ENCODE assay signal across 22 mouse cellular contexts in genomic region chr2:75631421-75631820, GRCm38 (mm10). TPM values are rescaled to one million over a fixed set of nuclear protein-coding genes. Genes with fewer than 3 reads are reported as not detected.
DNase-seq lines count a peak whose midpoint lies in the region; ATAC-seq and TF ChIP-seq lines count a peak whose summit lies in the region.
"Had no signal": no experiment of that assay in that cellular context is flagged by ENCODE, and none has a peak within 500 bp of the region (broad histone marks: within the 10 kb centered on the region; RNA-seq: fewer than 3 reads in every experiment).

No protein-coding gene starts in this region.

- ATAC-seq in heart, embryonic 15.5 days (replicated peaks; ENCODE audit: insufficient number of reproducible peaks, insufficient read depth, low FRiP score, low read depth): no peak
- ATAC-seq: hindbrain, embryonic 16.5 days; intestine, embryonic 16.5 days; midbrain, embryonic 15.5 days had no signal

- H3K9ac ChIP-seq in heart, embryonic 15.5 days: no peak overlapping the region
- peak overlapping the region; percentile 53 for H3K9ac ChIP-seq in MEL (ENCODE audit: control insufficient read depth, low read depth, low read length, poor library complexity, severe bottlenecking)
- H3K9ac ChIP-seq: midbrain, embryonic 15.5 days; neural tube, embryonic 15.5 days had no signal

- no peaks in the 10 kb centered on the region for H3K36me3 ChIP-seq in heart, embryonic 15.5 days
- peaks cover 0 to 4% of the 10 kb centered on the region in 2 experiments; a peak in 2 of 4 replicates for H3K36me3 ChIP-seq in MEL (ENCODE audit: control insufficient read depth in 1 of 2, insufficient read depth in 2 of 2, low read length in 2 of 2)
- H3K36me3 ChIP-seq: midbrain, embryonic 15.5 days; neural tube, embryonic 15.5 days had no signal

- H3K27me3 ChIP-seq in heart, embryonic 15.5 days: no peaks in the 10 kb centered on the region
- no peaks in the 10 kb centered on the region for H3K27me3 ChIP-seq in MEL (ENCODE audit: control insufficient read depth in 1 of 2, insufficient read depth in 2 of 2, low read length in 2 of 2)
- H3K27me3 ChIP-seq: CH12.LX; midbrain, embryonic 15.5 days; neural tube, embryonic 15.5 days had no signal

- no peak overlapping the region for H3K4me2 ChIP-seq in heart, embryonic 15.5 days
- H3K4me2 ChIP-seq: liver, embryonic 11.5 days; midbrain, embryonic 15.5 days; neural tube, embryonic 15.5 days had no signal

- WGBS in heart, embryonic 15.5 days: 54% methylated on average over 6 of the region's 6 CpGs

- no peak for TF ChIP-seq POLR2A in MEL (IDR thresholded peaks at IDR 0.05; ENCODE audit: control insufficient read depth in 1 of 2, insufficient read depth in 1 of 2, low read depth in 1 of 2, low read length in 2 of 2, poor library complexity in 1 of 2)

- H3K4me3 ChIP-seq in heart, embryonic 15.5 days: no peak overlapping the region
- H3K4me3 ChIP-seq in MEL (ENCODE audit: control insufficient read depth in 1 of 2, insufficient read depth in 1 of 2, low read depth in 2 of 2, low read length in 2 of 2): peak overlapping the region in 1 of 2 experiments; percentile 36; a peak in 1 of 4 replicates
- H3K4me3 ChIP-seq: gastrocnemius, adult 2 months; layer of hippocampus, adult 2 months; midbrain, embryonic 15.5 days; neural tube, embryonic 15.5 days had no signal

- TF ChIP-seq CTCF in MEL (IDR thresholded peaks at IDR 0.05 in 2 of 3, conservative IDR thresholded peaks at IDR 0.05 in 1 of 3; ENCODE audit: control insufficient read depth in 1 of 3, insufficient read depth in 1 of 3, low read depth in 2 of 3, low read length in 3 of 3, poor library complexity in 1 of 3, severe bottlenecking in 1 of 3): no peak

- DNase-seq in heart, postnatal 36 days: no peak
- peak; percentile 18 for DNase-seq in testis, postnatal 10 days (ENCODE audit: low spot score)
- DNase-seq in testis, postnatal 14 days (ENCODE audit: low spot score): no peak
- peak; percentile 71 for DNase-seq in MEL (ENCODE audit: low read depth, low spot score)
- no peak for DNase-seq in layer of hippocampus, postnatal 14 days (ENCODE audit: low spot score in 2 of 2)
- no peak for DNase-seq in thymus, adult 18-20 months
- DNase-seq: cerebellum, adult 2 months; cerebellum, postnatal 36 days; gastrocnemius, adult 2 months; left cerebral cortex, postnatal 4 days; lung, adult 18-20 months; lung, postnatal 36 days; right cerebral cortex, postnatal 14 days; spleen, adult 18-20 months had no signal

- no peak for TF ChIP-seq RAD21 in MEL (IDR thresholded peaks at IDR 0.05; ENCODE audit: low read depth, low read length)

- no peak for TF ChIP-seq EP300 in MEL (IDR thresholded peaks at IDR 0.05; ENCODE audit: low read depth in 1 of 2, low read length in 2 of 2)

- H3K27ac ChIP-seq in heart, embryonic 15.5 days: 0 out of 2 replicates have a peak overlapping the region, but pooled peaks have one; percentile 34
- H3K27ac ChIP-seq in MEL (ENCODE audit: control insufficient read depth, low read depth, low read length): no peak overlapping the region; the same call in 1 of the 2 replicates
- H3K27ac ChIP-seq: gastrocnemius, adult 2 months; layer of hippocampus, adult 2 months; midbrain, embryonic 15.5 days; neural tube, embryonic 15.5 days had no signal

- no peaks in the 10 kb centered on the region for H3K79me2 ChIP-seq in MEL (ENCODE audit: control insufficient read depth, insufficient read depth, low read length, poor library complexity)

- no peaks in the 10 kb centered on the region for H3K9me3 ChIP-seq in heart, embryonic 15.5 days (replicated peaks)
- no peaks in the 10 kb centered on the region for H3K9me3 ChIP-seq in MEL (replicated peaks; ENCODE audit: insufficient read depth, low read length)
- H3K9me3 ChIP-seq: midbrain, embryonic 15.5 days; neural tube, embryonic 15.5 days had no signal

- peaks cover 7% of the 10 kb centered on the region for H3K4me1 ChIP-seq in heart, embryonic 15.5 days (replicated peaks)
- peaks cover 3 to 6% of the 10 kb centered on the region in 2 experiments; a peak in 3 of 4 replicates for H3K4me1 ChIP-seq in MEL (ENCODE audit: control insufficient read depth in 1 of 2, insufficient read depth in 2 of 2, low read length in 2 of 2)
- H3K4me1 ChIP-seq: midbrain, embryonic 15.5 days; neural tube, embryonic 15.5 days had no signal

- intact Hi-C loops in heart, postnatal 36 days (cut with DNase I): no loop called here

TF ChIP-seq in MEL, 35 proteins besides CTCF, POLR2A, EP300 and RAD21:
- TF ChIP-seq ZNF384 (IDR thresholded peaks at IDR 0.05; ENCODE audit: low read depth, low read length) (0 out of 2 replicates have a peak, but pooled peaks have one; percentile 44), SIN3A (IDR thresholded peaks at IDR 0.05; ENCODE audit: low read length) (no peak)
TF ChIP-seq in MEL: peak in this region for 1.

RNA-seq across cellular contexts. Expression of gene Hnrnpa3, which starts 27.6 kb away (rescaled TPM):
- 170 and 171 TPM in 2 replicates for polyA plus RNA-seq in heart, embryonic 15.5 days (2015; fragmentation: Nextera tagmentation; extraction: Ambion mirVana)
- 100 to 1,000 TPM; 137 to 165 TPM for total RNA-seq in heart, postnatal 36 days (2021)
- 126 and 171 TPM in 2 replicates for total RNA-seq in MEL (2012; rRNA removed)
- 100 to 1,000 TPM; 342 to 437 TPM for polyA plus RNA-seq in MEL (2012; ENCODE audit: insufficient read depth in 1 of 2, insufficient read length in 2 of 2, low read depth in 1 of 2, low replicate concordance in 2 of 2, missing spikeins in 1 of 2)
- total RNA-seq in layer of hippocampus, postnatal 14 days (2021): 100 to 1,000 TPM; 316 to 327 TPM

Comparison
In these comparisons a context has a peak if more than half of its experiments do, and no peak if none do; other contexts are left out.
1. DNase-seq: peak in testis, postnatal 10 days (single experiment) and MEL (single experiment); none in heart, postnatal 36 days (0 of 2), testis, postnatal 14 days (single experiment), layer of hippocampus, postnatal 14 days (0 of 2) and thymus, adult 18-20 months (0 of 2).